Mouse (Mus musculus): ENCODE measurements at regions not wholly inside any gene's neighbourhood (a gene's known extent, or its start where the extent isn't known, plus 50 kb on each side); places are given as distances from the start of the nearest gene placed in this dataset.

DNA sequence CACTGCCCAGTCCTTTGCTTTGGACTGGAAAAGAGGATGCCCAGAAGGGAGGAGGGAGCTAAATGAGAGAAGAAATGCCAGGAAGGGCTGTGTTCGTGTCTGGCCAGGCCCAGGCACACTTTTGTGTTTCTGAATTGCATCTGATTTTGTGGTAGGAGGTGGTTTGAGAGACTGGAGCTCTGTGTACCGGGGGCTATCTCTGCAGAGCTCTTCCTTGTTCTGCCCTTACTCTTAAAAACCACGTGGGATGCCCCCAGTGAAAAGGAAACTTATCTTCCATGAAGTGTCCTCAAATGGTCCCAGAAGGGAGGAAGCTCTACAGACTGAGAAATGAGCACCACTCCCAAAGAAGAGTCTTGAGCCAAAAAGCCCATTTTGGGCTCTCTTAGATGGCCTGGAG lies 106.0 kb upstream of the Gmds start:
- TF ChIP-seq GATA1 (IDR thresholded peaks at IDR 0.05; ENCODE audit: borderline replicate concordance, low read length) (no peak), FLI1 (IDR thresholded peaks at IDR 0.05; ENCODE audit: low read length) (no peak)
